Mouse (Mus musculus) stomach, embryonic 15.5 days (tissue): ENCODE data around the gene Ano3. TPM values are rescaled to one million over a fixed set of nuclear protein-coding genes. Genes with fewer than 3 reads are reported as not detected.

Experiments
- ATAC-seq: fragments of 200-750 bp; cut with Nextera tagmentation; 2 replicates; pipeline ENCODE4 v1.8.0; 2017; ENCODE audit warnings: low read depth, moderate number of reproducible peaks, moderate TSS enrichment; ENCODE audit not compliant: insufficient read depth, low FRiP score
- H3K27ac ChIP-seq: fragments of 300-500 bp; sonication (generic); 2 replicates; pipeline ENCODE4 v1.5.1; 2015; ENCODE audit warnings: mild to moderate bottlenecking, inconsistent platforms
- H3K27me3 ChIP-seq: fragments of 300-500 bp; sonication (generic); replicated peaks from 2 replicates; pipeline ENCODE4 v1.6.1; 2015; ENCODE audit warnings: inconsistent platforms
- H3K36me3 ChIP-seq: fragments of 300-500 bp; sonication (generic); 2 replicates; pipeline ENCODE4 v1.6.1; 2015; ENCODE audit warnings: inconsistent platforms
- H3K4me1 ChIP-seq: fragments of 300-500 bp; sonication (generic); 2 replicates; pipeline ENCODE4 v1.6.1; 2015; ENCODE audit warnings: inconsistent platforms
- H3K4me2 ChIP-seq: fragments of 300-500 bp; sonication (generic); 2 replicates; pipeline ENCODE4 v1.6.1; 2015; ENCODE audit warnings: mild to moderate bottlenecking, inconsistent platforms
- H3K4me3 ChIP-seq: fragments of 300-500 bp; sonication (generic); replicated peaks from 2 replicates; pipeline ENCODE4 v1.5.1; 2015; ENCODE audit warnings: inconsistent platforms
- H3K9ac ChIP-seq: fragments of 300-500 bp; sonication (generic); 2 replicates; pipeline ENCODE4 v1.6.1; 2015; ENCODE audit warnings: inconsistent platforms
- H3K9me3 ChIP-seq: fragments of 300-500 bp; sonication (generic); 2 replicates; pipeline ENCODE4 v1.6.1; 2016; ENCODE audit warnings: inconsistent platforms
- WGBS: fragments of 180-500 bp; shearing (Covaris S2); methylation state at CpG from one replicate; pipeline ENCODE4 v1.1.7; 2015; 5-methylcytosine and 5-hydroxymethylcytosine counted together
- polyA plus RNA-seq: library from polyadenylated mRNA; unstranded; fragments of >200 nt; fragmentation: Nextera tagmentation; extraction: Ambion mirVana; gene quantifications from 2 replicates; pipeline ENCODE4 v1.2.1, GENCODE M21; 2015

Ano3 gene
- polyA plus RNA-seq, 1 experiment from 2014 or later: 0.22 TPM

DNA sequence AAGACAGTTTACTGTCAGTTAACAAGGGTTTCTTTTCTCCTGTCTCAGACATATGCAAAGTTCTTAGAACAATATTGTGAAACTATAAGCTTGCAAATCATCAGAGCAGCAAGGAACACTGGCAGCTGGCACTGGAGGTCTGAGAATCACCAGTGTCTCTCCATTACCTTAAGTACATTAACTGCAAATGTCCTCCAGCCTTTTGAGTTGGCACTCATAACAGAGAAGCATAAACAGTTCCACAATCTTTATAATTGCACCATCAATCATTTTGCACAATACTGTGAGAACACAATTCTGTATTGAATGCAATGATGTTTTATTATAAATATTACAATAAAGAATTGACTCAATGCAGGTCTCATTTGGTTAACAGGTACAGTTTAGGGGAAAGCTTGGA lies 15.0 kb downstream of the Ano3 start:
- Histone ChIP-seq H3K36me3 (no peaks in the 10 kb centered on the region), H3K9me3 (no peaks in the 10 kb centered on the region), H3K27ac (no peak overlapping the region), H3K4me2 (no peak overlapping the region), H3K9ac (no peak overlapping the region), H3K27me3 (no peaks in the 10 kb centered on the region), H3K4me1 (no peaks in the 10 kb centered on the region), H3K4me3 (no peak overlapping the region)
- ATAC-seq: no peak

- no peak overlapping the region for H3K9ac ChIP-seq
- H3K4me2 ChIP-seq: no peak overlapping the region
- H3K27ac ChIP-seq: no peak overlapping the region
- no peaks in the 10 kb centered on the region for H3K4me1 ChIP-seq
- no peak overlapping the region for H3K4me3 ChIP-seq
- ATAC-seq: no peak
- H3K36me3 ChIP-seq: no peaks in the 10 kb centered on the region
- H3K9me3 ChIP-seq: no peaks in the 10 kb centered on the region
- no peaks in the 10 kb centered on the region for H3K27me3 ChIP-seq
Observed at GRCm38 (mm10) chr2:110929126-110929525, 21.6 kb downstream of the Ano3 start.

GRCm38 (mm10) chr2:110909506-110909905 lies 41.2 kb downstream of the Ano3 start:
- Histone ChIP-seq H3K36me3 (no peaks in the 10 kb centered on the region), H3K9me3 (no peaks in the 10 kb centered on the region), H3K4me1 (no peaks in the 10 kb centered on the region), H3K4me3 (no peak overlapping the region), H3K27me3 (no peaks in the 10 kb centered on the region), H3K4me2 (no peak overlapping the region), H3K27ac (no peak overlapping the region), H3K9ac (no peak overlapping the region)
- no peak for ATAC-seq
- 46% methylated on average over 2 of the region's 2 CpGs for WGBS

GRCm38 (mm10) chr2:110906473-110906872 lies 44.2 kb downstream of the Ano3 start:
- H3K9ac ChIP-seq: no peak overlapping the region
- H3K4me3 ChIP-seq: no peak overlapping the region
- no peak overlapping the region for H3K4me2 ChIP-seq
- H3K9me3 ChIP-seq: no peaks in the 10 kb centered on the region
- ATAC-seq: no peak
- H3K27ac ChIP-seq: no peak overlapping the region
- no peaks in the 10 kb centered on the region for H3K27me3 ChIP-seq
- no peaks in the 10 kb centered on the region for H3K4me1 ChIP-seq
- no peaks in the 10 kb centered on the region for H3K36me3 ChIP-seq
- 61% methylated on average over 3 of the region's 3 CpGs for WGBS

DNA sequence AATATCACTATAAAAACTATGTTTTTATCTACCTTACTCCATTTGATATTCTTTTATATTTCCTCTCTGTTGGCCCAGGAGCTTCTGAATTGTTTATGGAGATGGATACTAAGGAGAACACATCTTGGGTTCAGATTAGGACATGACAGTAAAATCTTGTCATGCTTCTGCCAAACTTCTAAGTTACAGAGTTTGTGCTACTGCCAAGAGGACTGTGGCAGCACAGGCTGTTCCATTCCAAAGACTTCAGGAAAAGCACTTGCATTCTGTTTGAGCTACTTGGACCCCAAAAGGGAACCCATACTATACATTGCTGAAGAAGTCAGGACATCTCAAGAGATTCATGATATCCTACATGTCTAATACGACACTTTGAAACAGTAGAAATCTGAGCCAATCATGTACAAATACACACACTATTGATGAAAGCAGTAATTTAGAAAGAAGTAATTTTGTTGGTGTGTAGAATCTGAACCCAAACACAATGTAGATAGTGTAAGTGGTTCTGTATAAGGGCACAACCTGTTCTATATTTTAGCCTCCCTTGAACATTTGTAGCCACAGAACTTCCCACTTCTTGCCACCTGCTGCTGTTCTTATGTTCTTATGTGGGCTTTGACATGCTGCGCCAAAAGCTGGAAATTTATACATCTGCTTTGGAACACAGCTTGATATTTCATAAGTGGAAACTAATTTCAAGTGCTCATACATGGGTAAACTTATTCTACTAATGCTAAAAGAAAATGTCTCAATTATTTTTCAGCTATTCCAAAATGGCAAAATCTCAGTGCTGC lies 54.0 kb downstream of the Ano3 start:
- Histone ChIP-seq H3K4me3 (no peak overlapping the region), H3K9ac (no peak overlapping the region), H3K9me3 (no peaks in the 10 kb centered on the region), H3K36me3 (no peaks in the 10 kb centered on the region), H3K4me1 (no peaks in the 10 kb centered on the region), H3K4me2 (no peak overlapping the region), H3K27ac (no peak overlapping the region), H3K27me3 (no peaks in the 10 kb centered on the region)
- no peak for ATAC-seq
- 84% methylated on average over 2 of the region's 2 CpGs for WGBS

GRCm38 (mm10) chr2:110871650-110872049 lies 79.1 kb downstream of the Ano3 start:
- H3K4me2 ChIP-seq: no peak overlapping the region
- H3K9ac ChIP-seq: no peak overlapping the region
- H3K27ac ChIP-seq: no peak overlapping the region
- no peaks in the 10 kb centered on the region for H3K27me3 ChIP-seq
- H3K36me3 ChIP-seq: no peaks in the 10 kb centered on the region
- WGBS: 73% methylated on average over 4 of the region's 4 CpGs
- no peak overlapping the region for H3K4me3 ChIP-seq
- H3K9me3 ChIP-seq: no peaks in the 10 kb centered on the region
- no peak for ATAC-seq
- H3K4me1 ChIP-seq: no peaks in the 10 kb centered on the region

- WGBS: 46% methylated on average over 3 of the region's 3 CpGs
- Histone ChIP-seq H3K4me3 (no peak overlapping the region), H3K4me1 (no peaks in the 10 kb centered on the region), H3K27ac (no peak overlapping the region), H3K27me3 (no peaks in the 10 kb centered on the region), H3K9me3 (no peaks in the 10 kb centered on the region), H3K4me2 (no peak overlapping the region), H3K36me3 (no peaks in the 10 kb centered on the region), H3K9ac (no peak overlapping the region)
- ATAC-seq: no peak
Observed at GRCm38 (mm10) chr2:110865584-110865983, 85.1 kb downstream of the Ano3 start.

DNA sequence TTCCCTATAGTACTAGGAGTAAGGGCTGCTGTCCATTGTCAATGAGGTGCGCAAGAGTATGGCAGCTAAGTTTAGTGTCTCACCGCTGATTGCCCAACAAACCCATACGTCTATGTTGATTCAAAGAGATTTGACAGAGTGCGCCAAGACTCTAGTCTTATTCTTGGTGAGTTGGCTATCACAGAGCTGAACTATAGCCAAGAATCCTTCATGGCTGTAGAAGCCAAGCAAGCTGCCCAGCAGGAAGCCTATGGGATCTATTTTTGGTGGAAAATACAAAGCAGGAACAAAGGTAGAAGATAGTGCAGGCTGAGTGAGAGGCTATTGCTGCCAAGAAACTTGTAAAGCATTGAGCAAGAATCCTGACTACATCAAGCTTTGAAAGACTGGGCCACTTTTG lies 87.3 kb downstream of the Ano3 start:
- 95% methylated on average over 4 of the region's 4 CpGs for WGBS
- Histone ChIP-seq H3K27ac (no peak overlapping the region), H3K9me3 (no peaks in the 10 kb centered on the region), H3K36me3 (no peaks in the 10 kb centered on the region), H3K4me2 (no peak overlapping the region), H3K4me1 (no peaks in the 10 kb centered on the region), H3K9ac (no peak overlapping the region), H3K4me3 (no peak overlapping the region), H3K27me3 (no peaks in the 10 kb centered on the region)
- ATAC-seq: no peak

- 39% methylated on average over 7 of the region's 7 CpGs for WGBS
- ATAC-seq: no peak
- Histone ChIP-seq H3K4me2 (no peak overlapping the region), H3K27me3 (no peaks in the 10 kb centered on the region), H3K9ac (no peak overlapping the region), H3K4me3 (no peak overlapping the region), H3K27ac (no peak overlapping the region), H3K9me3 (no peaks in the 10 kb centered on the region), H3K4me1 (no peaks in the 10 kb centered on the region), H3K36me3 (no peaks in the 10 kb centered on the region)
Observed at GRCm38 (mm10) chr2:110839559-110840243, 111.0 kb downstream of the Ano3 start.

GRCm38 (mm10) chr2:110816189-110816588 lies 134.5 kb downstream of the Ano3 start:
- H3K4me2 ChIP-seq: no peak overlapping the region
- no peak overlapping the region for H3K4me3 ChIP-seq
- H3K9me3 ChIP-seq: no peaks in the 10 kb centered on the region
- H3K27ac ChIP-seq: no peak overlapping the region
- no peaks in the 10 kb centered on the region for H3K36me3 ChIP-seq
- H3K9ac ChIP-seq: no peak overlapping the region
- no peaks in the 10 kb centered on the region for H3K4me1 ChIP-seq
- no peak for ATAC-seq
- no peaks in the 10 kb centered on the region for H3K27me3 ChIP-seq

GRCm38 (mm10) chr2:110814964-110815363 lies 135.8 kb downstream of the Ano3 start:
- H3K4me2 ChIP-seq: no peak overlapping the region
- H3K4me3 ChIP-seq: no peak overlapping the region
- no peaks in the 10 kb centered on the region for H3K27me3 ChIP-seq
- H3K9ac ChIP-seq: no peak overlapping the region
- no peaks in the 10 kb centered on the region for H3K9me3 ChIP-seq
- 88% methylated on average over 1 of the region's 1 CpGs for WGBS
- no peaks in the 10 kb centered on the region for H3K4me1 ChIP-seq
- no peak for ATAC-seq
- no peak overlapping the region for H3K27ac ChIP-seq
- H3K36me3 ChIP-seq: no peaks in the 10 kb centered on the region

DNA sequence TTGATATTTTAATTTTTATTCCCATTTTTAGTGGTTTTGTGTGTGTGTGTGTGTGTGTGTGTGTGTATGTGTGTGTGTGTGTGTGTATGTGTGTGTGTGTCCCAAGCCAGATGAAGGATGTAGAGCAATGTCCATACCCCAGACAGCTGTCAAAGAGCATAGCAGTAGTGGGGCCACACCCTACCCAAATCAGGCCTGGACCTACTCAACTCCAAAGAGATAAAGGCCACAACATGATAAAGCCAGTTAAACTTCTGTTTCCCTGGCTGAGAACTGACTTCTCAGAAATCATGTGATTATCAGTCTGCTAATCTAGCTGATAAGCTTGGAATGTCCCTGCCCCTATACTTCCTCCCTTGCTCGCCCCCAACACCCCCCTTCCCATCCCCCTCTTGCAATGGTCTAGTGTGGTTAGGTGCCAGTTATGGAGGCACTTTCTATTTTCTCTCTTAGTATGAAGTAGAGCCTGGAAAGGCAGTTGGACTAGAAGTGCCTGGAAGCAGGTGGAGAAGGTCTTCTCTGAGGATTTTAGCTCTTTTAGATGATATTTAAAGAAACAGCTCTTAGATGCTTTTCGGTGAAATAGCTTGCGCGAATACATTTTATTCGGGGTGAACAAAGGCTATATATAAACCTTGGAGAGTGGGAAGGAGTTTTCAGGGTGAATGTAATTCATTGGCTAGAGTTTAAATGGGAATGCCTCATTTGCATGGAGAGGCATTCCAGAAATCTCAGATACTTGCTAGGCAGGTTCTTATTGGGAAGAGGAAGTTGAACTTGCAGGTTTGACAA lies 144.2 kb downstream of the Ano3 start:
- Histone ChIP-seq H3K9me3 (no peaks in the 10 kb centered on the region), H3K4me1 (no peaks in the 10 kb centered on the region), H3K27me3 (no peaks in the 10 kb centered on the region), H3K36me3 (no peaks in the 10 kb centered on the region), H3K4me3 (no peak overlapping the region), H3K9ac (no peak overlapping the region), H3K27ac (no peak overlapping the region), H3K4me2 (no peak overlapping the region)
- 80% methylated on average over 5 of the region's 5 CpGs for WGBS
- ATAC-seq: no peak
